Comparison of ENCODE assay signal across 13 mouse cellular contexts in the genomic region with DNA sequence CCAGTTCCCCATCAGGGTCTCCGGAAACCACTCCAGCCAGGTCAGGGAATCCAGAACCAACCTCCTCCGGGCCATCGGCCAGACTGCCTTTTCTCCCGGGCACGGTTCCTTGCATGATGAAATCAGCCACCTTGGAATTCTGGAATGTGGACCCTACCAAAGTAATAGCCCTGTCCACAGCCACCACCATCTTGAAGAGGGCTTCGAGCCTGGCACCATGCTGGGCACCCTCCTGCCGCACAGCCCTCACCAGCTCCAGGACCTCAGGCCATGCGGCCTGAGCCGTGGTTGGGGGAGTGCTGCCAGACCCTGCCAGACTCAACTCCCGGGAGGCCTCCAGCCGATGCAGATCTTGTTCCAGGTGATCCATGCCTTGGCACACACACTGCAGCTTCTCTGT. TPM values are rescaled to one million over a fixed set of nuclear protein-coding genes. Genes with fewer than 3 reads are reported as not detected.
DNase-seq lines count a peak whose midpoint lies in the region; ATAC-seq lines count a peak whose summit lies in the region.
"Had no signal": no experiment of that assay in that cellular context is flagged by ENCODE, and none has a peak within 500 bp of the region (broad histone marks: within the 10 kb centered on the region; RNA-seq: fewer than 3 reads in every experiment).

No protein-coding gene starts in this region.

- no peak overlapping the region; the same call in 1 of the 2 replicates for H3K9ac ChIP-seq in kidney, embryonic 14.5 days (ENCODE audit: low read depth, low read length)
- H3K9ac ChIP-seq in limb, embryonic 13.5 days, result no peak overlapping the region

- H3K4me3 ChIP-seq in kidney, embryonic 14.5 days (ENCODE audit: low read length), result no peak overlapping the region
- H3K4me3 ChIP-seq in heart, embryonic 10.5 days, result peak overlapping the region; percentile 68
- H3K4me3 ChIP-seq in limb, embryonic 13.5 days, result no peak overlapping the region
- H3K4me3 ChIP-seq: myocyte had no signal

- H3K4me2 ChIP-seq in kidney, embryonic 14.5 days (replicated peaks; ENCODE audit: low read depth, low read length), result no peak overlapping the region
- no peak overlapping the region for H3K4me2 ChIP-seq in limb, embryonic 13.5 days (replicated peaks)

- peak overlapping the region; percentile 17; the same call in 1 of the 2 replicates for H3K27ac ChIP-seq in kidney, embryonic 14.5 days (ENCODE audit: low read depth, low read length)
- peak overlapping the region; percentile 97 for H3K27ac ChIP-seq in heart, embryonic 10.5 days
- H3K27ac ChIP-seq in limb, embryonic 13.5 days, result peak overlapping the region; percentile 65

- DNase-seq in kidney, postnatal 25 days, result no peak
- DNase-seq in adipocyte (ENCODE audit: low spot score) (peak; percentile 17), MN1 (ENCODE audit: low spot score) (no peak)
- peak; percentile 78 for DNase-seq in heart, embryonic 10.5 days (ENCODE audit: low spot score)
- no peak for DNase-seq in urinary bladder, postnatal 14 days (ENCODE audit: low spot score)
- DNase-seq: gastrocnemius, postnatal 36 days; layer of hippocampus, adult 9-11 months; thymus, postnatal 4 days had no signal

- H3K4me1 ChIP-seq in kidney, embryonic 14.5 days (ENCODE audit: control insufficient read depth, insufficient read depth, low read length), result 0 out of 2 replicates have a peak, but pooled peaks cover 13% of the 10 kb centered on the region
- peaks cover 55% of the 10 kb centered on the region for H3K4me1 ChIP-seq in heart, embryonic 10.5 days
- H3K4me1 ChIP-seq in limb, embryonic 13.5 days, result peaks cover 24% of the 10 kb centered on the region

- no peaks in the 10 kb centered on the region for H3K27me3 ChIP-seq in kidney, embryonic 14.5 days (ENCODE audit: control insufficient read depth, insufficient read depth, low read length)
- H3K27me3 ChIP-seq in heart, embryonic 10.5 days (ENCODE audit: insufficient read depth, poor library complexity, severe bottlenecking), result no peaks in the 10 kb centered on the region
- no peaks in the 10 kb centered on the region for H3K27me3 ChIP-seq in limb, embryonic 13.5 days

- no peak; the same call in 1 of the 2 replicates for ATAC-seq in kidney, embryonic 14.5 days (ENCODE audit: low FRiP score, low TSS enrichment)
- ATAC-seq in limb, embryonic 13.5 days (ENCODE audit: low FRiP score, low read depth), result no peak
- ATAC-seq: forebrain, embryonic 14.5 days; inflammation-experienced regulatory T-cells, adult 6 months had no signal

- H3K36me3 ChIP-seq in kidney, embryonic 14.5 days (ENCODE audit: control insufficient read depth, insufficient read depth, low read length), result no peaks in the 10 kb centered on the region
- H3K36me3 ChIP-seq in heart, embryonic 10.5 days, result peaks cover 11% of the 10 kb centered on the region; the same call in 1 of the 2 replicates
- H3K36me3 ChIP-seq in limb, embryonic 13.5 days, result no peaks in the 10 kb centered on the region

- WGBS in kidney, embryonic 14.5 days, result 87% methylated on average over 11 of the region's 11 CpGs
- WGBS in heart, embryonic 10.5 days, result 46% methylated on average over 11 of the region's 11 CpGs
- 75% methylated on average over 11 of the region's 11 CpGs for WGBS in limb, embryonic 13.5 days

- no peaks in the 10 kb centered on the region for H3K9me3 ChIP-seq in kidney, embryonic 14.5 days (ENCODE audit: control insufficient read depth, low read length)
- H3K9me3 ChIP-seq in heart, embryonic 10.5 days, result no peaks in the 10 kb centered on the region
- H3K9me3 ChIP-seq in limb, embryonic 13.5 days, result no peaks in the 10 kb centered on the region

RNA-seq across cellular contexts. Expression of a gene that starts 21.5 kb away (rescaled TPM):
- 0.71 and 1.7 TPM in 2 replicates for polyA plus RNA-seq in kidney, embryonic 14.5 days (2014; fragmentation: Nextera tagmentation; extraction: Ambion mirVana)
- 131 and 248 TPM in 2 replicates for polyA plus RNA-seq in heart, embryonic 10.5 days (2016; fragmentation: Nextera tagmentation; extraction: Ambion mirVana)
- polyA plus RNA-seq in limb, embryonic 13.5 days (2015; fragmentation: Nextera tagmentation; extraction: Ambion mirVana), result 1.6 TPM in 2 replicates
- polyA plus RNA-seq: inflammation-experienced regulatory T-cells, adult 6 months had no signal

Comparison
In these comparisons a context has a peak if more than half of its experiments do, and no peak if none do; other contexts are left out.
1. H3K27ac ChIP-seq: peak in every context shown above with its lines; median percentile 97 in heart, embryonic 10.5 days; 65 in limb, embryonic 13.5 days; 17 in kidney, embryonic 14.5 days.
2. DNase-seq: peak in adipocyte (single experiment) and heart, embryonic 10.5 days (single experiment); none in kidney, postnatal 25 days (0 of 2), urinary bladder, postnatal 14 days (single experiment) and MN1 (single experiment).
3. RNA of a gene that starts 21.5 kb away (polyA plus RNA-seq): 131 to 248 TPM in heart, embryonic 10.5 days; 0.71 to 1.7 TPM in kidney, embryonic 14.5 days and 1.6 TPM in limb, embryonic 13.5 days; every median in the first group is over 10 times any median in the second.